Mouse (Mus musculus) heart, embryonic 10.5 days (tissue): Measurements from ENCODE around the gene Sh2d1b2. TPM values are rescaled to one million over a fixed set of nuclear protein-coding genes. Genes with fewer than 3 reads are reported as not detected.
A peak's percentile ranks its signal among the peaks of the same experiment; 100 is the strongest.
"Not testable (repeated sequence)": the region's sequence is repeated elsewhere in the genome, so short reads cannot be mapped to it uniquely, and the experiment has no call there.

Source experiments
- DNase-seq: peaks from one replicate; pipeline ENCODE4 v3.0.0-alpha.2; 2017; ENCODE audit warnings: low spot score
- H3K27ac ChIP-seq: fragments of 300-500 bp; sonication (generic); 2 replicates; pipeline ENCODE4 v1.5.1; 2016; ENCODE audit warnings: mild to moderate bottlenecking
- H3K27me3 ChIP-seq: fragments of 300-500 bp; sonication (generic); 2 replicates; pipeline ENCODE4 v1.6.1; 2016; ENCODE audit warnings: mild to moderate bottlenecking; ENCODE audit not compliant: poor library complexity, insufficient read depth, severe bottlenecking
- H3K36me3 ChIP-seq: fragments of 300-500 bp; sonication (generic); 2 replicates; pipeline ENCODE4 v1.6.1; 2016; ENCODE audit warnings: mild to moderate bottlenecking, moderate library complexity
- H3K4me1 ChIP-seq: fragments of 300-500 bp; sonication (generic); 2 replicates; pipeline ENCODE4 v1.6.1; 2016; ENCODE audit warnings: mild to moderate bottlenecking
- H3K4me3 ChIP-seq: fragments of 300-500 bp; sonication (generic); 2 replicates; pipeline ENCODE4 v1.5.1; 2016; ENCODE audit warnings: mild to moderate bottlenecking, moderate library complexity
- H3K9me3 ChIP-seq: fragments of 300-500 bp; sonication (generic); 2 replicates; pipeline ENCODE4 v1.6.1; 2016; ENCODE audit warnings: mild to moderate bottlenecking, moderate library complexity
- WGBS: fragments of 180-500 bp; shearing (Covaris S2); methylation state at CpG from one replicate; pipeline ENCODE4 v1.1.7; 2016; 5-methylcytosine and 5-hydroxymethylcytosine counted together
- polyA plus RNA-seq: library from polyadenylated mRNA; unstranded; fragments of >200 nt; fragmentation: Nextera tagmentation; extraction: Ambion mirVana; gene quantifications from 2 replicates; pipeline ENCODE4 v1.2.1, GENCODE M21; 2016

Gene Sh2d1b2
- not detected in 2 replicates for polyA plus RNA-seq

- not testable (repeated sequence) for DNase-seq, H3K27ac ChIP-seq, H3K36me3 ChIP-seq, H3K4me3 ChIP-seq, H3K9me3 ChIP-seq, H3K27me3 ChIP-seq, H3K4me1 ChIP-seq
- WGBS, result 56% methylated on average over 6 of the region's 6 CpGs
Measured at GRCm38 (mm10) chr1:170232688-170233087, at the start of gene Sh2d1b2. Gene Sh2d1b2, plus strand, starts transcription at chr1:170232749.

DNA sequence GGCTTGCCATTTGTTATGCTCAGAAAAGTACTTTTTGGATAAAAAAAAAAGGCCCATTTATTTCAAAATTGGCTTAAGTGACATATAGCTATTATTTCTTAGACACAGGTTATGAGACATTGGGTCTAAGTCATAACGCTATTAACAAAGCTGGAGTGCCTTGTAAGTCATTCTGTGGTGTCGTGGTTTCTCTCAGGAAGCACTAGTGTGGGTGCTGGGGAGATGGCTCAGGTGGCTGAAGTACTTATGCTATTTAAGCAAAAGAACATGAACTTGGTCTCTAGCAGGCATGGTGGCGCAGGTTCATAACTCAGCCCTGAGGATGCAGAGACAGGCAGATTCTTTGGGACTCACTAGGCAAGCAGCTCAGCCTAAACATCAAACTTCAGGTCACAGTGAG, 47.4 kb upstream of the Sh2d1b2 start:
- H3K9me3 ChIP-seq, result no peaks in the 10 kb centered on the region
- H3K27ac ChIP-seq, result no peak overlapping the region
- H3K4me3 ChIP-seq, result no peak overlapping the region
- 89% methylated on average over 3 of the region's 3 CpGs for WGBS
- peaks cover 4% of the 10 kb centered on the region; the same call in 1 of the 2 replicates for H3K4me1 ChIP-seq
- H3K36me3 ChIP-seq, result no peaks in the 10 kb centered on the region
- DNase-seq, result peak; percentile 16
- no peaks in the 10 kb centered on the region for H3K27me3 ChIP-seq

GRCm38 (mm10) chr1:170186531-170186930, 46.0 kb upstream of the Sh2d1b2 start:
- 74% methylated on average over 5 of the region's 5 CpGs for WGBS

DNA sequence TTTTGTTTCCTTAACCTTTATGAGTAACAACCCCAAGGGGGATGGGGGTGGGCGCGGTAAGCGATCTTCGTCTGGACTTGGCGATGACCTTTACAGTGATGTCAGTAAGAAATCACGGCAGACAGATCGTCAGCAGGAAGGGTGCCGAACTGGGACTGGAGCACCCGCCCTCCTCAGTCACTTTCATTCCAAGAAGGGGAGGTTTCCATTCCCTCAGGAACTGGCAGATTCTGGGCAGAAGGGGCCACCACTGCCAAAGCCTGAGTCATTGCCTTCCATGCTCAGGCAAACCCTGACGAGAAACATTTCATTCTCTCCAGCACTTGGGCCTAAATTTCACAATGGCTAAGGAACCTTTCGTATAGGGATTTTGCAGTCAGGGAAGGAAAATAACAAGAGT, 43.9 kb upstream of the Sh2d1b2 start:
- WGBS, result 68% methylated on average over 11 of the region's 11 CpGs
- Histone ChIP-seq H3K4me1 (peaks cover 4% of the 10 kb centered on the region; the same call in 1 of the 2 replicates), H3K9me3 (no peaks in the 10 kb centered on the region), H3K27ac (no peak overlapping the region), H3K4me3 (no peak overlapping the region), H3K36me3 (peaks cover 10% of the 10 kb centered on the region), H3K27me3 (no peaks in the 10 kb centered on the region)
- peak; percentile 41 for DNase-seq

More at GRCm38 (mm10) chr1:170186531-170186930, 46.0 kb upstream of the Sh2d1b2 start:
- no peaks in the 10 kb centered on the region for H3K36me3 ChIP-seq
- H3K4me1 ChIP-seq, result peaks cover 4% of the 10 kb centered on the region; the same call in 1 of the 2 replicates
- H3K27me3 ChIP-seq, result no peaks in the 10 kb centered on the region
- H3K4me3 ChIP-seq, result no peak overlapping the region
- H3K27ac ChIP-seq, result no peak overlapping the region
- DNase-seq, result peak; percentile 50
- no peaks in the 10 kb centered on the region for H3K9me3 ChIP-seq

DNA sequence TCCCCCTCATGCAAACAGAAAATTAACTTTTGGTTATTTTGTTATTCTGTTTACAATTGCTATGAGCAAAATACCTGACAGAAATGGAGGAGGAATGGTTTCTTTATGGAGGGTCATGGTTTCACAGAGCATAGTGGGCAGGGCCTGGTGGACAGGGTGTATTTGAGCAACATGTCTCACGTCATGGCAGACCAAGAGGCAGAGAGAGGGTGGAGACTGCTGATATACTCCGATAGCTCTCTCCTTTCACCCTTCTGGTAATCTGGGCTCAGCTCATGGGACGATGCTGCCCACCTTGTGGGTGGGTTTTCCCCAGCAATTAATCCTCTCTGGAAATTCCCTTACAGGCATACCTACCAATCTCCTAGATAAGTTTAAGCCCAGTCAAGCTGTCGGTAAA, 42.3 kb upstream of the Sh2d1b2 start:
- 56% methylated on average over 4 of the region's 4 CpGs for WGBS
- peaks cover 4% of the 10 kb centered on the region; the same call in 1 of the 2 replicates for H3K4me1 ChIP-seq
- H3K36me3 ChIP-seq, result peaks cover 26% of the 10 kb centered on the region
- no peak overlapping the region for H3K27ac ChIP-seq
- no peak overlapping the region for H3K4me3 ChIP-seq
- H3K9me3 ChIP-seq, result no peaks in the 10 kb centered on the region
- H3K27me3 ChIP-seq, result no peaks in the 10 kb centered on the region
- peak; percentile 31 for DNase-seq

DNA sequence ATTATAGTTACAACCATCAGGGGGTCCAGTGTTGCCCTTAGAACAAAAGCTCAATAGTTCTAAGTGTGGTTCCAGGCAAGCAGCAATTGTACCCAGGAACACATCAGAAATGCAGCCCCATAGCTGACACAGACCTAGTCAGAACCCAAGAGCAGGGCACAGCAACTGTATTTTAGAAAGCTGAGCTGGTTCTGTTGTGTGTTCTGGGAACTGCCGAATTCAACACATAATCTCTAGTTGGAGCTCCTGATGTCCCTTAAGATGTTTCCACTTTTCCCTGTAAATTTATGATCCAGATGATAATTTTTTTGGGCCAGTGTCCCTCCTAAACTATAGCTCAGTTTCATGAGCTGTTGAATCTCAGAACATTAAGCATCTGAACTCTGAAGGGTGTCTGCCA, 40.6 kb upstream of the Sh2d1b2 start:
- WGBS, result 91% methylated on average over 1 of the region's 1 CpGs
- no peaks in the 10 kb centered on the region for H3K27me3 ChIP-seq
- H3K4me1 ChIP-seq, result peaks cover 4% of the 10 kb centered on the region; the same call in 1 of the 2 replicates
- H3K27ac ChIP-seq, result no peak overlapping the region
- no peaks in the 10 kb centered on the region for H3K9me3 ChIP-seq
- DNase-seq, result peak; percentile 2
- H3K4me3 ChIP-seq, result no peak overlapping the region
- H3K36me3 ChIP-seq, result peaks cover 43% of the 10 kb centered on the region

DNA sequence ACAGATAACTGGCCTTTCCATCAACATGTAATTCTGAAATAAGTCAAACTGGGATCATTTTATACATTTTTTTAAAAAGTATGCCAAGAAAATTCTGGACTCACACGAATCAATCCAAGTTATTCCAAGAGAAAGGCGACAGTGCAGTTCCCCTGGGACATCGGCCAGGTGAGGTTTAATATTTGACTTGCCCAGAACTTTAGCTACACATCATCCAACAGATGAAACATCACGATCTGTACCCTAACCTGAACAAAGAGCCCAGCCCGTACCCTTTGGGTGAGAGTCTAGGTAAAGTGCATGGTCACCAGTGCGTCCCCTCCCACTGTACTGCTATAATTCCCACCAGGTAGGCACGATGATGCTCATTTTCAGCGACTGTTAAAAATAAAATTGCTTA, 36.3 kb upstream of the Sh2d1b2 start:
- Histone ChIP-seq H3K9me3 (no peaks in the 10 kb centered on the region), H3K27ac (no peak overlapping the region), H3K27me3 (no peaks in the 10 kb centered on the region), H3K36me3 (peaks cover 78% of the 10 kb centered on the region), H3K4me1 (no peaks in the 10 kb centered on the region), H3K4me3 (no peak overlapping the region)
- WGBS, result 92% methylated on average over 8 of the region's 8 CpGs
- DNase-seq, result peak; percentile 14

DNA sequence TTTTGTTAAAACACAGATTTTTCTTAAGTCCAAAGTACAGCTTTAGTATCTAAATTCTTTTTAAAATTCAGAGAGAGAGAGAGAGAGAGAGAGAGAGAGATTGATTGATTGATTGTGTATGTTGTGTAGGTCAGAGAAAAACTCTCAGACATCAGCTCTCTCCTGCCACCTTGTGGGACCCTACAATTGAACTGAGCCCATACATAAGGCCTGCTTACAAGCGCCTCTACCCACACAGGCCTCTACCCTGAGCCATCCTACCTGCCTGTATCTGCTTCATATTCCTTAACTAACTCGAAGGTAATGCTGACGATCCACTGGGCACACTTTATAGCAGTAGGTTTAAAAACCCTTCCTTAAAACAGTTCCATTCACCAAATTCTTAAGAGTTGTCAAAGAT, 32.2 kb upstream of the Sh2d1b2 start:
- no peaks in the 10 kb centered on the region for H3K4me1 ChIP-seq
- no peaks in the 10 kb centered on the region for H3K27me3 ChIP-seq
- DNase-seq, result peak; percentile 74
- H3K4me3 ChIP-seq, result no peak overlapping the region
- H3K36me3 ChIP-seq, result peaks cover 72% of the 10 kb centered on the region
- H3K27ac ChIP-seq, result no peak overlapping the region
- WGBS, result 75% methylated on average over 3 of the region's 3 CpGs
- no peaks in the 10 kb centered on the region for H3K9me3 ChIP-seq

DNA sequence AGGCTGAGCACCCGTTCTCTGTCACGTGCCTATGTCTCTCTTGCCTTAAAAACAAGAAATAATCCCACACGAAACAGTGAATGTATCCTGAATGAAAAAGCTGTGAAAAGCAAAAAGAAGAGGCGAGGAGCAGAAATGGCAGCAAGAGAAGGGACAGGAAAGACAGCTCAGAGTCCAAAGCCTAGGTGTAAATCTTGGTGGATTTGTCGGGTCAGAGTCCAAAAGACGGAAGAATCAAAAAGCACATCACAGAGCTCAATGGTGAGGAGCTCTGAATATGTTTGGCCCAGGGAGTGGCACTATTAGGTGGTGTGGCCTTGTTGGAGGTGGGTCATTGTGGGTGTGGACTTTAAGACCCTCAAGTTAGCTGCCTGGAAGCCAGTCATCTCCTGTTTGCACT, 26.2 kb upstream of the Sh2d1b2 start:
- no peaks in the 10 kb centered on the region for H3K9me3 ChIP-seq
- no peaks in the 10 kb centered on the region for H3K4me1 ChIP-seq
- H3K27ac ChIP-seq, result no peak overlapping the region
- peaks cover 74% of the 10 kb centered on the region for H3K36me3 ChIP-seq
- no peak overlapping the region for H3K4me3 ChIP-seq
- 92% methylated on average over 6 of the region's 6 CpGs for WGBS
- H3K27me3 ChIP-seq, result no peaks in the 10 kb centered on the region
- peak; percentile 20 for DNase-seq

GRCm38 (mm10) chr1:170213181-170213879, 19.2 kb upstream of the Sh2d1b2 start:
- no peaks in the 10 kb centered on the region; the same call in 1 of the 2 replicates for H3K27me3 ChIP-seq
- no peak overlapping the region for H3K4me3 ChIP-seq
- no peaks in the 10 kb centered on the region for H3K4me1 ChIP-seq
- no peaks in the 10 kb centered on the region for H3K9me3 ChIP-seq
- no peak overlapping the region for H3K27ac ChIP-seq
- H3K36me3 ChIP-seq, result peaks cover 35% of the 10 kb centered on the region
- WGBS, result 90% methylated on average over 10 of the region's 10 CpGs
- DNase-seq, result peak; percentile 38

DNA sequence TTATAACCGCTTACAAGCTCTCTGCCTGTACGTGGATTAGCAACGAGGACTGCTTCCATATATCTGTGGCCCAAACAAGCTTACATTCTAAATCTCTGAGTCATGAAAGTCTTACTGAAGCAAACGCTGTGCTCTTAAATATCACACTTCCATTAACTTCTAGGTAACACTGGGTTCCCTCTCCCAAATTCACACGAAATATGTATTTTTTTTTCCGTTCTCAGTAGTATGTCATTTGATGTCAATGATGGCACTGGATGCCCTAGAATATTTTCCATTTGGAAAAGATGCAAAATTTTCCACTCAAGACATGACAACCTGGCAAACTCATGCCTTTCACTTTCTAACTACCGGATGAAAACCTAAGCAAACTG, 18.2 kb upstream of the Sh2d1b2 start:
- Histone ChIP-seq H3K27ac (peak overlapping the region; percentile 95), H3K9me3 (no peaks in the 10 kb centered on the region), H3K4me1 (no peaks in the 10 kb centered on the region), H3K27me3 (no peaks in the 10 kb centered on the region; the same call in 1 of the 2 replicates), H3K4me3 (peak overlapping the region; percentile 98), H3K36me3 (peaks cover 25% of the 10 kb centered on the region)
- WGBS, result 33% methylated on average over 7 of the region's 7 CpGs
- no peak for DNase-seq

DNA sequence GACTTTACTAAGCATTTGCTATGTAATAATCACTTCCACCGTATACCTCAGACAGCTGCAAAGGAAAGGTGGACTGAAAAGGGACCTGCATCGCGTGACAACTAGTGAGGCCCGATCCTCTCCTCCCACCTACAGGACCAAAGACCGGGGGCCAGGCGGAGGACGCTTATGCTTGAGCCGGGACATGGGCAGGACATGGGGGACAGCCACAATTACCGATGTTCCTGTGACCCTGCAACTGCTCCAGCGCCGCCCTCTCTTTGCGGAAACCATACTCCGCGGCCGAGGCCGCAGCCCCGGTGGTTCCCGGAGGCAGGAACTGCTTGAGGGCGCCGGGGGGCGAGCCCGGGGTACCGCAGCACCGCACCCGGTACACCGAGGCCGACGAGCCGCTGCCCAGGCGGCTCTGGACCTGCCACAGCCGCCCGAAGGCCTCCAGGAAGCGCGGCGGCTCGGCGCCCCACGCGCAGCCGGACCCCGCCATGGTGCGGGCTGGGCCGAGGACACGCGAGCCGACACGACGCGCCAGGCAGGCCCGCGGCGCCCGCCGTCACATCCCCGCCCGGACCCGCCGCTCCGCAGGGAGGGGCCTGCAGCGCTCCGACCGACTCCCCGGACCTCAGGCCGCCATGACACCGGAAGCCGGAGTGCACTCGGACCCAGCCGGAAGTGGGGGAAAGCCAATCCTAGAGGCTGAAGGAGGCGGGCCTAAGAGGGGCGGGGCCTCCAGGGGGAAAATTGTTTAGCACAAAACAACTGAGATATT, 17.6 kb upstream of the Sh2d1b2 start, which contains the start of gene Uhmk1:
Uhmk1 (minus strand) TSS at position 641 of the 766 bp plus-strand sequence.
- H3K9me3 ChIP-seq, result no peaks in the 10 kb centered on the region
- peak within 1 kb of the TSS; percentile 98 for H3K4me3 ChIP-seq
- H3K4me1 ChIP-seq, result no peaks in the 10 kb centered on the region
- WGBS, result under 1% methylated on average over 70 of the region's 70 CpGs
- peaks cover 22% of the 10 kb centered on the region for H3K36me3 ChIP-seq
- no peaks in the 10 kb centered on the region; the same call in 1 of the 2 replicates for H3K27me3 ChIP-seq
- peak; percentile 95 for DNase-seq
- H3K27ac ChIP-seq, result peak within 1 kb of the TSS; percentile 95

DNA sequence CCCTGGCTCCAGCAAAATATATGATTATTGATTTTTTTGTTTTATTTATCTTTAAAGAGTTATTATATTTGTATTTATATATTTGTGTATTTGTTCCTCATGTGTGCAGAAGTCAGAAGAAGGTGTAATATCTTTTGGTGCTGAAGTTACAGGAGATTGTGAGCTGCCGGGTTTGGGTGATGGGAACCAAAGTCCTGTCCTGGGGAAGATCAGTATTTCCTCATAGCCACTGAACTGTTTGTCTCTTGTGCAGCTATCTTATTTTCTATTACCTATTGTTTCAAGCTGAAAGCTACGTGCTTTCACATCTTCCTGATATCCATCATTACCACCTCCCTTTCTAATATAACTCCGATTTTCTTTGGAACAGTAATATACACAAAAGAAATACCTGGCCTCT, 17.0 kb upstream of the Sh2d1b2 start:
- no peak for DNase-seq
- no peaks in the 10 kb centered on the region; the same call in 1 of the 2 replicates for H3K27me3 ChIP-seq
- H3K4me1 ChIP-seq, result no peaks in the 10 kb centered on the region
- H3K9me3 ChIP-seq, result no peaks in the 10 kb centered on the region
- H3K4me3 ChIP-seq, result peak overlapping the region; percentile 98
- H3K27ac ChIP-seq, result peak overlapping the region; percentile 95; the same call in 1 of the 2 replicates
- 69% methylated on average over 3 of the region's 3 CpGs for WGBS
- H3K36me3 ChIP-seq, result peaks cover 18% of the 10 kb centered on the region
